Mouse (Mus musculus): Measurements from ENCODE around the gene Suclg2. TPM values are rescaled to one million over a fixed set of nuclear protein-coding genes. Genes with fewer than 3 reads are reported as not detected.
"Not testable (repeated sequence)": the region's sequence is repeated elsewhere in the genome, so short reads cannot be mapped to it uniquely, and the experiment has no call there.

The Suclg2 gene
- polyA plus RNA-seq, 1 experiment, result 11.5 TPM

- DNase-seq (ENCODE audit: low read depth), result peak; percentile 54
Measured at GRCm38 (mm10) chr6:95620804-95621203, 97.8 kb downstream of the Suclg2 start.

GRCm38 (mm10) chr6:95619817-95620216 lies 98.8 kb downstream of the Suclg2 start:
- no peak for DNase-seq (ENCODE audit: low read depth)
- TF ChIP-seq CTCF (IDR thresholded peaks at IDR 0.05; ENCODE audit: borderline replicate concordance, extremely low read depth, insufficient read depth, insufficient read length) (no peak), POLR2A (IDR thresholded peaks at IDR 0.05; ENCODE audit: borderline replicate concordance, extremely low read depth, insufficient read depth, insufficient read length, poor library complexity, severe bottlenecking) (no peak)

More at GRCm38 (mm10) chr6:95620804-95621203, 97.8 kb downstream of the Suclg2 start:
- TF ChIP-seq POLR2A (IDR thresholded peaks at IDR 0.05; ENCODE audit: borderline replicate concordance, extremely low read depth, insufficient read depth, insufficient read length, poor library complexity, severe bottlenecking) (no peak), CTCF (IDR thresholded peaks at IDR 0.05; ENCODE audit: borderline replicate concordance, extremely low read depth, insufficient read depth, insufficient read length) (no peak)

GRCm38 (mm10) chr6:95618434-95618833 lies 100.2 kb downstream of the Suclg2 start:
- DNase-seq (ENCODE audit: low read depth), result peak; percentile 69
- TF ChIP-seq CTCF (IDR thresholded peaks at IDR 0.05; ENCODE audit: borderline replicate concordance, extremely low read depth, insufficient read depth, insufficient read length) (no peak), POLR2A (IDR thresholded peaks at IDR 0.05; ENCODE audit: borderline replicate concordance, extremely low read depth, insufficient read depth, insufficient read length, poor library complexity, severe bottlenecking) (no peak)

GRCm38 (mm10) chr6:95613228-95613627 lies 105.4 kb downstream of the Suclg2 start:
- TF ChIP-seq POLR2A (IDR thresholded peaks at IDR 0.05; ENCODE audit: borderline replicate concordance, extremely low read depth, insufficient read depth, insufficient read length, poor library complexity, severe bottlenecking) (no peak), CTCF (IDR thresholded peaks at IDR 0.05; ENCODE audit: borderline replicate concordance, extremely low read depth, insufficient read depth, insufficient read length) (no peak)
- DNase-seq (ENCODE audit: low read depth), result no peak

GRCm38 (mm10) chr6:95612412-95613022 lies 106.1 kb downstream of the Suclg2 start:
- no peak for TF ChIP-seq POLR2A (IDR thresholded peaks at IDR 0.05; ENCODE audit: borderline replicate concordance, extremely low read depth, insufficient read depth, insufficient read length, poor library complexity, severe bottlenecking)
- no peak for TF ChIP-seq CTCF (IDR thresholded peaks at IDR 0.05; ENCODE audit: borderline replicate concordance, extremely low read depth, insufficient read depth, insufficient read length)
- DNase-seq (ENCODE audit: low read depth), result peak; percentile 81

GRCm38 (mm10) chr6:95611059-95611458 lies 107.5 kb downstream of the Suclg2 start:
- no peak for TF ChIP-seq POLR2A (IDR thresholded peaks at IDR 0.05; ENCODE audit: borderline replicate concordance, extremely low read depth, insufficient read depth, insufficient read length, poor library complexity, severe bottlenecking)
- TF ChIP-seq CTCF (IDR thresholded peaks at IDR 0.05; ENCODE audit: borderline replicate concordance, extremely low read depth, insufficient read depth, insufficient read length), result no peak
- no peak for DNase-seq (ENCODE audit: low read depth)

GRCm38 (mm10) chr6:95608123-95608522 lies 110.5 kb downstream of the Suclg2 start:
- TF ChIP-seq POLR2A (IDR thresholded peaks at IDR 0.05; ENCODE audit: borderline replicate concordance, extremely low read depth, insufficient read depth, insufficient read length, poor library complexity, severe bottlenecking) (no peak), CTCF (IDR thresholded peaks at IDR 0.05; ENCODE audit: borderline replicate concordance, extremely low read depth, insufficient read depth, insufficient read length) (no peak)
- DNase-seq (ENCODE audit: low read depth), result no peak

- DNase-seq (ENCODE audit: low read depth), result not testable (repeated sequence)
Measured at GRCm38 (mm10) chr6:95600731-95601130, 117.9 kb downstream of the Suclg2 start.

GRCm38 (mm10) chr6:95596766-95597750 lies 121.5 kb downstream of the Suclg2 start:
- DNase-seq (ENCODE audit: low read depth), result peak; percentile 24
- no peak for TF ChIP-seq POLR2A (IDR thresholded peaks at IDR 0.05; ENCODE audit: borderline replicate concordance, extremely low read depth, insufficient read depth, insufficient read length, poor library complexity, severe bottlenecking)
- no peak for TF ChIP-seq CTCF (IDR thresholded peaks at IDR 0.05; ENCODE audit: borderline replicate concordance, extremely low read depth, insufficient read depth, insufficient read length)

- no peak for TF ChIP-seq POLR2A (IDR thresholded peaks at IDR 0.05; ENCODE audit: borderline replicate concordance, extremely low read depth, insufficient read depth, insufficient read length, poor library complexity, severe bottlenecking)
- TF ChIP-seq CTCF (IDR thresholded peaks at IDR 0.05; ENCODE audit: borderline replicate concordance, extremely low read depth, insufficient read depth, insufficient read length), result no peak
Measured at GRCm38 (mm10) chr6:95595852-95596251, 122.7 kb downstream of the Suclg2 start.

GRCm38 (mm10) chr6:95594239-95594638 lies 124.4 kb downstream of the Suclg2 start:
- TF ChIP-seq POLR2A (IDR thresholded peaks at IDR 0.05; ENCODE audit: borderline replicate concordance, extremely low read depth, insufficient read depth, insufficient read length, poor library complexity, severe bottlenecking) (no peak), CTCF (IDR thresholded peaks at IDR 0.05; ENCODE audit: borderline replicate concordance, extremely low read depth, insufficient read depth, insufficient read length) (no peak)
- DNase-seq (ENCODE audit: low read depth), result peak; percentile 77

More at GRCm38 (mm10) chr6:95595852-95596251, 122.7 kb downstream of the Suclg2 start:
- DNase-seq (ENCODE audit: low read depth), result no peak
